Mouse (Mus musculus) C2C12 (cell line): ENCODE measurements at regions not wholly inside any gene's neighbourhood (a gene's known extent, or its start where the extent isn't known, plus 50 kb on each side); places are given as distances from the start of the nearest gene placed in this dataset.

ENCODE experiments used
- CTCF ChIP-seq: IDR thresholded peaks from one replicate; pipeline ENCODE4 v1.5.1; 2011; ENCODE audit not compliant: control insufficient read depth, insufficient read depth, insufficient read length
- MAX ChIP-seq: IDR thresholded peaks from one replicate; pipeline ENCODE4 v1.6.1; 2011; ENCODE audit warnings: mild to moderate bottlenecking, control low read depth
- MYOD1 ChIP-seq: IDR thresholded peaks from one replicate; pipeline ENCODE4 v1.6.1; 2011; ENCODE audit warnings: low read depth; ENCODE audit not compliant: control insufficient read depth, insufficient read length
- MYOG ChIP-seq: IDR thresholded peaks from one replicate; pipeline ENCODE4 v1.6.1; 2011; ENCODE audit not compliant: control insufficient read depth, insufficient read length; ENCODE audit errors: extremely low read depth
- USF1 ChIP-seq: IDR thresholded peaks from one replicate; pipeline ENCODE4 v1.6.1; 2011; ENCODE audit warnings: low read depth, mild to moderate bottlenecking, control low read depth, moderate library complexity

DNA sequence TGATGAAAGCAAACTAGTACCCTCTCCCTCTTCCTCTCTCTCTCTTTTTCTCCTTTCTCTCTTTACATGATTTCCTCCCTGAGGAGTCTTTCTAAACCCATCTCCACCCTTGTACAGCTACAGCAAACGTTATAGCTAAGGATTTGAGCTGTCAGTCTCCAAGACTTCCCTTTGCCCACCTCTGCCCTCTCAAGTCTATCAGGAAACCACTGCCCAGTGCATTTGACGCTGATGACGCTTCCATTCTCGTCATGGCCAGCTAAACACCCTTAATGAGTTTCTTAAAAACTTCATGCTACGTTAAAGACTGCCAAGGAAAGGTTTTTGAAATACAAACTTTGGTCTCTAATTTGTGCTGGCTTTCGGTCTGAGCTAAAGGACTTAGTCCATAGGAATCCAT lies 99.0 kb upstream of the Bach2 start:
- TF ChIP-seq CTCF (no peak), MAX (no peak), MYOG (no peak), USF1 (no peak), MYOD1 (no peak)
